Mouse (Mus musculus) CH12.LX (cell line): ENCODE measurements around the gene Fbxo41. TPM values are rescaled to one million over a fixed set of nuclear protein-coding genes. Genes with fewer than 3 reads are reported as not detected.
"Not testable (repeated sequence)": the region's sequence is repeated elsewhere in the genome, so short reads cannot be mapped to it uniquely, and the experiment has no call there.

Experiments used
- DNase-seq: peaks from one replicate; pipeline ENCODE4 v3.0.0-alpha.2; 2013; ENCODE audit errors: extremely low read depth
- H3K27ac ChIP-seq: 2 replicates; pipeline ENCODE4 v1.5.1; 2012; ENCODE audit warnings: low read depth, mild to moderate bottlenecking, control low read depth, moderate library complexity; ENCODE audit not compliant: insufficient read depth
- H3K27me3 ChIP-seq: replicated peaks from 2 replicates; pipeline ENCODE3; 2012; ENCODE audit warnings: inconsistent platforms
- H3K36me3 ChIP-seq, 2 experiments: replicated peaks in 1 of 2; 2 replicates each; pipeline versions ENCODE3 to v1.6.1; 2012; ENCODE audit warnings: inconsistent platforms in 1 of 2, low read length in 1 of 2, mild to moderate bottlenecking in 1 of 2, mixed read lengths in 1 of 2, moderate library complexity in 1 of 2; ENCODE audit not compliant: control insufficient read depth in 1 of 2, insufficient read depth in 1 of 2
- H3K4me1 ChIP-seq, 2 experiments: 2 replicates each; pipeline ENCODE4 v1.6.1; 2012; ENCODE audit warnings: inconsistent platforms in 1 of 2, moderate library complexity in 1 of 2; ENCODE audit not compliant: insufficient read depth in 2 of 2, control insufficient read depth in 1 of 2
- H3K4me2 ChIP-seq: 2 replicates; pipeline ENCODE4 v1.6.1; 2012; ENCODE audit warnings: low read depth, mild to moderate bottlenecking, control low read depth; ENCODE audit not compliant: poor library complexity, insufficient read depth, severe bottlenecking
- H3K4me3 ChIP-seq, 3 experiments: fragments of 150-350 bp in 1 of 3; sonication (generic) in 1 of 3; replicated peaks in 1 of 3; 2 replicates each; pipeline versions ENCODE3 to v1.5.1; 2011 to 2012; ENCODE audit warnings: low read depth in 2 of 3, low read length in 2 of 3, mild to moderate bottlenecking in 2 of 3, moderate library complexity in 2 of 3, control low read depth in 1 of 3, improper control_type of control experiment in 1 of 3, inconsistent platforms in 1 of 3, mixed read lengths in 1 of 3; ENCODE audit not compliant: poor library complexity in 1 of 3
- H3K79me2 ChIP-seq: replicated peaks from 2 replicates; pipeline ENCODE4 v1.6.1; 2012; ENCODE audit warnings: mild to moderate bottlenecking, moderate library complexity; ENCODE audit not compliant: control insufficient read depth, poor library complexity, insufficient read depth, severe bottlenecking; ENCODE audit errors: extremely low read depth
- H3K9ac ChIP-seq: 2 replicates; pipeline ENCODE4 v1.6.1; 2012; ENCODE audit warnings: low read depth, mild to moderate bottlenecking, control low read depth, moderate library complexity; ENCODE audit not compliant: insufficient read depth
- H3K9me3 ChIP-seq: replicated peaks from 2 replicates; pipeline ENCODE3; 2012; ENCODE audit warnings: low read length, inconsistent platforms, mixed read lengths
- BHLHE40 ChIP-seq: IDR thresholded peaks from 2 replicates; pipeline ENCODE4 v1.6.1; 2011; ENCODE audit warnings: mild to moderate bottlenecking, low read depth, low read length, improper control_type of control experiment
- CTCF ChIP-seq, 2 experiments: IDR thresholded peaks in 1 of 2; conservative IDR thresholded peaks in 1 of 2; 2 replicates each; pipeline ENCODE4 v1.5.1; 2011 to 2012; ENCODE audit warnings: low read depth in 2 of 2, low read length in 2 of 2, improper control_type of control experiment in 1 of 2, inconsistent platforms in 1 of 2, mild to moderate bottlenecking in 1 of 2, moderate library complexity in 1 of 2
- E2F4 ChIP-seq: IDR thresholded peaks from 2 replicates; pipeline ENCODE4 v1.6.1; 2011; ENCODE audit warnings: low read depth, low read length, improper control_type of control experiment; ENCODE audit not compliant: insufficient replicate concordance
- EP300 ChIP-seq: IDR thresholded peaks from 2 replicates; pipeline ENCODE4 v1.6.1; 2011; ENCODE audit warnings: low read length, improper control_type of control experiment
- GABPA ChIP-seq: IDR thresholded peaks from 2 replicates; pipeline ENCODE4 v1.6.1; 2012; ENCODE audit warnings: low read depth, low read length, improper control_type of control experiment, inconsistent platforms; ENCODE audit not compliant: insufficient replicate concordance
- JUN ChIP-seq: IDR thresholded peaks from 2 replicates; pipeline ENCODE4 v1.6.1; 2011; ENCODE audit warnings: low read depth, mild to moderate bottlenecking, low read length, improper control_type of control experiment, moderate library complexity; ENCODE audit not compliant: insufficient read depth
- JUND ChIP-seq: conservative IDR thresholded peaks from 2 replicates; pipeline ENCODE4 v1.6.1; 2011; ENCODE audit warnings: low read depth, low read length, improper control_type of control experiment
- KAT2A ChIP-seq: IDR thresholded peaks from 2 replicates; pipeline ENCODE4 v1.6.1; 2012; ENCODE audit warnings: low read length, improper control_type of control experiment, inconsistent platforms; ENCODE audit not compliant: insufficient replicate concordance
- MAX ChIP-seq: IDR thresholded peaks from 2 replicates; pipeline ENCODE4 v1.6.1; 2011; ENCODE audit warnings: low read length, improper control_type of control experiment
- MAZ ChIP-seq: IDR thresholded peaks from 2 replicates; pipeline ENCODE4 v1.6.1; 2012; ENCODE audit warnings: low read depth, mild to moderate bottlenecking, inconsistent platforms, low read length, improper control_type of control experiment, moderate library complexity
- MEF2A ChIP-seq: IDR thresholded peaks from 2 replicates; pipeline ENCODE4 v1.6.1; 2014; ENCODE audit warnings: low read depth, mild to moderate bottlenecking, inconsistent platforms, low read length, improper control_type of control experiment, borderline replicate concordance
- NRF1 ChIP-seq: IDR thresholded peaks from 2 replicates; pipeline ENCODE4 v1.6.1; 2014; ENCODE audit warnings: low read depth, mild to moderate bottlenecking, inconsistent platforms, low read length, improper control_type of control experiment, moderate library complexity
- PAX5 ChIP-seq: IDR thresholded peaks from 2 replicates; pipeline ENCODE4 v1.6.1; 2012; ENCODE audit warnings: low read length, inconsistent platforms, mixed read lengths
- POLR2A ChIP-seq: IDR thresholded peaks from 2 replicates; pipeline ENCODE4 v1.6.1; 2011; ENCODE audit warnings: low read depth, mild to moderate bottlenecking, improper control_type of control experiment, low read length
- RCOR1 ChIP-seq: conservative IDR thresholded peaks from 2 replicates; pipeline ENCODE4 v1.6.1; 2012; ENCODE audit warnings: low read depth, mild to moderate bottlenecking, inconsistent platforms, low read length, improper control_type of control experiment
- SIN3A ChIP-seq: IDR thresholded peaks from 2 replicates; pipeline ENCODE4 v1.6.1; 2012; ENCODE audit warnings: low read length, improper control_type of control experiment, inconsistent platforms
- SMC3 ChIP-seq: IDR thresholded peaks from 2 replicates; pipeline ENCODE4 v1.6.1; 2011; ENCODE audit warnings: low read depth, low read length, improper control_type of control experiment
- USF1 ChIP-seq: IDR thresholded peaks from 2 replicates; pipeline ENCODE4 v1.6.1; 2014; ENCODE audit warnings: low read depth, mild to moderate bottlenecking, inconsistent platforms, low read length, improper control_type of control experiment
- ZKSCAN1 ChIP-seq: IDR thresholded peaks from 2 replicates; pipeline ENCODE4 v1.6.1; 2012; ENCODE audit warnings: low read depth, inconsistent platforms, low read length, improper control_type of control experiment, borderline replicate concordance
- ZMIZ1 ChIP-seq: IDR thresholded peaks from 2 replicates; pipeline ENCODE4 v1.6.1; 2012; ENCODE audit warnings: low read depth, mild to moderate bottlenecking, inconsistent platforms, low read length, improper control_type of control experiment
- ZNF384 ChIP-seq: IDR thresholded peaks from 2 replicates; pipeline ENCODE4 v1.6.1; 2012; ENCODE audit warnings: low read depth, low read length, improper control_type of control experiment, inconsistent platforms
- dilution Hi-C: fragments of 300-500 bp; cut with MboI; formaldehyde crosslinking; loops from 2 replicates; pipeline ENCODE4 v1.14.3; 2020; ENCODE audit warnings: low sequenced_read_pairs; ENCODE audit not compliant: extremely low pct_unique_long_range_greater_than_20kb, extremely low pct_ligation_motif_present
- in situ Hi-C: fragments of 300-500 bp; cut with MboI; formaldehyde crosslinking; loops from 3 replicates; pipeline ENCODE4 v1.14.3; 2019; ENCODE audit warnings: low sequenced_read_pairs, low pct_ligation_motif_present, low pct_unique_long_range_greater_than_20kb, mixed read lengths
- polyA plus RNA-seq: library from polyadenylated mRNA; unstranded; fragments of >175 nt; gene quantifications from 2 replicates; pipeline ENCODE4 v1.2.1, GENCODE M21; 2012; ENCODE audit warnings: low read depth; ENCODE audit not compliant: insufficient read length
- total RNA-seq, 2 experiments: library from RNA; depleted of rRNA; stranded (reverse); fragments of 300-350 nt in 1 of 2; fragments of >200 nt in 1 of 2; gene quantifications; 2 replicates each; pipeline ENCODE4 v1.2.3; 2012 to 2014

Gene Fbxo41
- total and polyA plus RNA-seq, 3 experiments = 0.04 TPM; not detected in 2

DNA sequence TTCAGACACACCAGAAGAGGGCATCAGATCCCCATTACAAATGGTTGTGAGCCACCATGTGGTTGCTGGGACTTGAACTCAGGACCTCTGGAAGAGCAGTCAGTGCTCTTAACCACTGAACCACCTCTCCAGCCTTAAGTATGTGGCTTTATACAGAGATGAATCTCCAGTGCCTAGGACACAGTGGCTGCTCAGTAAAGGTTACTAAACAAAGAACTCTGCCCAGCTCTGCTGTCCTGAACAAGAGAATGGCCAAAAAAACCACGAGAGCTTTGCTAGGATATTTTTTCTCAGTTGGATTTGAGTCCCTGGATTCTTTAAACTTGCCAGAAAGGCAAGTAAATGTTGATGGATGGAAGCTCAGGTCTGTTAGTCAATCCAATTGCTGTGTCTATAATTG, 52.7 kb downstream of the Fbxo41 start:
- H3K4me3 ChIP-seq, H3K27ac ChIP-seq, H3K9me3 ChIP-seq, dilution Hi-C loops, DNase-seq, H3K27me3 ChIP-seq: not testable (repeated sequence)
- Histone ChIP-seq H3K4me2 (peak overlapping the region; percentile 57), H3K9ac (peak overlapping the region; percentile 65; the same call in 1 of the 2 replicates), H3K79me2 (peaks cover 31% of the 10 kb centered on the region), H3K4me1 (peaks cover 0 to 29% of the 10 kb centered on the region in 2 experiments; a peak in 2 of 4 replicates), H3K36me3 (peaks cover 20 to 54% of the 10 kb centered on the region in 2 experiments)
- in situ Hi-C loops = loop anchor here (25.0 kb wide), 1 partner anchor 462 kb away; the partner anchor contains the start of genes Nat8f1, Nat8f4 and Tprkb

DNA sequence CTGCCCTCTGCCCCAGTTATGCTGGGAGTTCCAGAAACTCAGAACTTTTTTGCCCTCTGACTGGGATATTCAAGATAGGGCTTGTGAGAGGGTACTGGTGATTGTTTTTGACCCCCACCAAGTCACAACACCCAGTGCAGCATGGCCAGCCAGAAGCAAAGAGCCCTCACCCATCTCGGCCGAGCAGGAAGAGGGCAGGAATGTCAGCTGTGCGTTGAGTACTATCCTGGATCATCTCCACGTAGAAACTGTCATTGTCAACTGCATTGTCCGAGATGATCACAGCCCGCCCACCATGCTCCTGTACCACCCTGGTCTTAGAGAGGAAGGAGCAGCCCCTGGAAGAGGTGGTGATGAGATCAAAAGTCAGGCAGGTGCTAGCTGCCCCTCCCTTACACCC, 55.4 kb downstream of the Fbxo41 start:
- dilution Hi-C loops (no loop called here), in situ Hi-C loops (no loop called here)
- Histone ChIP-seq H3K4me3 (no peak overlapping the region), H3K27ac (no peak overlapping the region), H3K4me2 (no peak overlapping the region), H3K9me3 (no peaks in the 10 kb centered on the region), H3K79me2 (peaks cover 4% of the 10 kb centered on the region), H3K9ac (no peak overlapping the region), H3K27me3 (no peaks in the 10 kb centered on the region), H3K4me1 (peaks cover 0 to 8% of the 10 kb centered on the region in 2 experiments; a peak in 2 of 4 replicates), H3K36me3 (peaks cover 37 to 65% of the 10 kb centered on the region in 2 experiments)
- no peak for DNase-seq
- TF ChIP-seq CTCF (conservative IDR thresholded peaks at IDR 0.05 in 1 of 2, IDR thresholded peaks at IDR 0.05 in 1 of 2; ENCODE audit: low read depth in 2 of 2, low read length in 2 of 2) (no peak), SMC3 (no peak), SIN3A (no peak), ZNF384 (no peak), GABPA (no peak), BHLHE40 (no peak), JUND (no peak), PAX5 (no peak)

DNA sequence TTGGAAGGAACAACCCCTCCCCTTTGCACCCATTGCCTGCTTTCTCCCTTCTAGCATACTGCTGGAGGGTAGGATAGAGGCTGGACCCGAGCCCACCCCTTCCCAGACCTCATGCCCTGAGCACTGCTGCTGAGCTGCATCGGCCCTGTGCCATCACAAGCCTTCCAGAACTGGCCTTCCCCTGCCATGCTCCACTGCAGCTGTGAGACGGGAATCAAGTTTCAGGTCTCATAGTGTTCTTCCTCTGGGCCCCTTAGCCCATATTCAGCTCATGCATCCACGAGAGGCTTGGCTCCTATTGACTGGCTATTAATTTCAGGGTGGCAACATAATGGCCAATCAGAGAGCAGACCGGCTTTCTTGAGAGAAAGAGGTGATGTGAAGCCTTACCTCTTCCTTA, 57.5 kb downstream of the Fbxo41 start:
- H3K4me1 ChIP-seq = peaks cover 0 to 2% of the 10 kb centered on the region in 2 experiments; a peak in 1 of 4 replicates
- in situ Hi-C loops (no loop called here), dilution Hi-C loops (no loop called here)
- H3K27ac ChIP-seq = no peak overlapping the region
- no peaks in the 10 kb centered on the region for H3K27me3 ChIP-seq
- no peak overlapping the region for H3K4me2 ChIP-seq
- no peak overlapping the region for H3K4me3 ChIP-seq
- no peak overlapping the region for H3K9ac ChIP-seq
- H3K9me3 ChIP-seq = no peaks in the 10 kb centered on the region
- no peaks in the 10 kb centered on the region for H3K79me2 ChIP-seq
- peaks cover 57 to 85% of the 10 kb centered on the region in 2 experiments for H3K36me3 ChIP-seq
- DNase-seq = no peak
- no peak for TF ChIP-seq POLR2A
- no peak for TF ChIP-seq ZMIZ1
- no peak for TF ChIP-seq USF1
- no peak for TF ChIP-seq E2F4
- TF ChIP-seq KAT2A = no peak
- no peak for TF ChIP-seq MAZ
- TF ChIP-seq EP300 = no peak
- no peak for TF ChIP-seq BHLHE40
- TF ChIP-seq PAX5 = no peak
- no peak for TF ChIP-seq ZNF384
- TF ChIP-seq RCOR1 = no peak
- no peak for TF ChIP-seq MEF2A
- no peak for TF ChIP-seq SIN3A
- no peak for TF ChIP-seq NRF1
- no peak for TF ChIP-seq MAX
- TF ChIP-seq ZKSCAN1 = no peak
- TF ChIP-seq JUN = no peak
